Mouse (Mus musculus): ENCODE results near the gene Rsph10b.
A peak's percentile ranks its signal among the peaks of the same experiment; 100 is the strongest.

Rsph10b gene

DNA sequence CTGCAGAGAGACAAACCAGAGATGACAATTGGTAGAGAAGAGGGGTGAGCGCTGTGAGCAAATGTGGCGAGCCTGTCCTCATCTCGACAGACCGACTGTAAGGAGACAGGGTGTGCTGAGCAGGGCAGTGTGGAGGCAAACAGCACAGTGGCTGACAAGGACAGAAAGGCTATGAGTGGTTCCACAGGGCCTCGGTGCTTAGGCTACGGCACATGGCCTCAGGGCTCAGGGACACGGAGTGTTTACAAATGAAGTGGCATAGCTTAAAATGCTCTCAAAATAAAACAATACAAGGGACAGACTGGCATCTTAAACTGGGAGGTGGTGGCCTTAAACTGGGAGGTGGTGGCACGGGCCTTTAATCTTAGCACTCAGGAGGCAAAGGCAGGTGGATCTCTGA, 60.4 kb downstream of the Rsph10b start:
- no peak for DNase-seq (ENCODE audit: low read depth)

DNA sequence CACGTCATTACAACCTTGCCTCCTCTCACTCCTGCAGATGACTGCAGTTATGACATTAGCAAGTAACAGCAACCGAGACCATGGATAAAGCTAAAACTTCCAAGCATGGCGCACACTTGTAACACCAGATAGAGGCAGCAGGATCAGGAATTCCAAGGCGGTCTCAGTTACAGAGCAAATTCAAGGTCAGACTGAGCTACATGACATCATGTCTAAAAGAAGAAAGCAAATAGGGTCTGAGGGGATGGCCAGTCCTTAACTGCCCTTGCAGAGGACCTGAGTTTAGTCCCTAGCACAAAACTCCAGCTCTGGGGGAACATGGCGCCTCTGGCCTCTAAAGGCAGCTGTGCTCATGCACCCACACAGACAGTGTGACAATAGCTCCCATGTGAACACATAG, 61.0 kb downstream of the Rsph10b start:
- no peak for DNase-seq (ENCODE audit: low read depth)

DNA sequence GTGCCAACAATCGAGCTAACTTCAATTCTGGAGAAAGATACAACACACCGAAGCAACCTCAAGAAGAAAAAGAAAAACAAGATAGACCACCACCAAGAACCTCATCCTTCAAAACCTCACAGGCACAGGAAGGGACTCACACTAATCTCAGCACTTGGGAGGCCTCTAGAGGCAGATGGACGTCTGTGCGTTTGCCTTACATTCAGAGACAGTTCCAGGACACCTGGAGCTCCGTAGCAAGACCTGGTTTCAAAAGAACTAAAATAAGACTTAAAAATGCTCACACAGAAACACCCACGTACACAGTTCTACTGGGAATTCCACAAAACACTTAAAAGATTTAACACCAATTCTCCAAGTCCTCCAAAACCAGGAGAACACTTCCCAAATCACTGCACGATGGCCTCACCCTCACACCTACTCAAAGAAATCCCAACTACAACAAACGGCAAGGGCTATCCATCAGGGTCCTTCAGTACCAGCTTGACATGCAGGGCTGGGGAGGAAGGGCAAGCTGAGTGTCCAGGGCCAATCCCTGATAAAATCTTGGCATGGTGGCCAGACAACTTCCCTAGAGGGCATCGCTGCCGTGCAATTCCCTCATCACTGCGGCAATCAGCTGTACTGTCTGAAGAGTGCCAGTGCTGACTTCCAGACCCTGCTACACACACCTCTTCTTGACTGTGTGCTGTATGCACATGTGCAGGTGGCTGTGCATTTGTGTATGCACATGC, 62.0 kb downstream of the Rsph10b start:
- no peak for DNase-seq (ENCODE audit: low read depth)

DNA sequence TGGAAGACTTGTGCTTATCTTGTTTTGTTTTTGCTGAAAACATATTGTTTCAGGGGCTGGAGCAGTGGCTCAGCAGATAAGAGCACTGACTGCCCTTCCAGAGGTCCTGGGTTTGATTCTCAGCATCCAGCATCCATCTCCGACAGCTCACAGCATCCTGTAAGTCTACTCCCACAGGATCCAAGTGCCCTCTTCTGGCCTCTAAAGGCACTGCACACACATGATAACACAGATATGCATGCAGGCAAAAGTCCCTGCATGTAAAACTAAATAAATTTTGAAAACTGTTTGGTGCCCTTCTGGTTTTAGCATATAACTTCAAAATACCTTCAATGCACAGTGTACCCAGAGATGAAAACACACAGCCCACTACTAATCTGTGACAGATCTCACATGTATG, 66.6 kb downstream of the Rsph10b start:
- DNase-seq (ENCODE audit: low read depth) = peak; percentile 20

DNA sequence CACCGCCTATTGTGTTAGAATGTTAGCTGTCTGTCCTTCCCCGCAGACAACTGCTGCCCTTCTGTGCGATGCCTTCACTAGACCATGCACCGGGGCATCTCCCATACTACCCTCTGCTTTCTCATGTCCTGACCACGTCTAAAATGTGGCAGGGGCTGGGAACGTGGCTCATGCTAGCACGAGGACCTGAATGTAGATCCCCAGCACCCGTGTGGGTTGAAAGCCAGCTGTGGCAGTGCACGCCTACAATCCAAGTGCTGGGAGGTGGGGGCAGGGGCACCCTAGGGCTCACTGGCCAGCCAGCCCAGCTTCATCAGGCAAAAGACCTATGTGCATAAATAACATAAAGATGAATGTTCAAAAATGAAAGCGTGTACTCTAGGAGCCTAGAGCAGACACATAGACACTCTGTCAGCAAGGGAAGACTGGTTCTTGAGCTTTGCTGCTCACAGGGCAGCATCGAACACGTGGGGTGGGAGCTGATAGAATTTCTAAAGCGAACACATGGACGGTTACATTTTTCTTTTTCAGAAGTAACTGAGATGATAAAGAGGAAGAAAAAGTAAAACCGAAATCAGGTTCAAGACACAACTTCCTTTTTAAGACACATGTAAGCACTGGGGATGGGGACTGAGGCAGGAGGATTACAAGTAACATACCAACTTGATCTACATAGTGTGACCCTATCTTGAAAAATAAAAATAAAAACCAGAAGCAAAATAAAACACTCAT, 69.8 kb downstream of the Rsph10b start:
- no peak for DNase-seq (ENCODE audit: low read depth)

DNA sequence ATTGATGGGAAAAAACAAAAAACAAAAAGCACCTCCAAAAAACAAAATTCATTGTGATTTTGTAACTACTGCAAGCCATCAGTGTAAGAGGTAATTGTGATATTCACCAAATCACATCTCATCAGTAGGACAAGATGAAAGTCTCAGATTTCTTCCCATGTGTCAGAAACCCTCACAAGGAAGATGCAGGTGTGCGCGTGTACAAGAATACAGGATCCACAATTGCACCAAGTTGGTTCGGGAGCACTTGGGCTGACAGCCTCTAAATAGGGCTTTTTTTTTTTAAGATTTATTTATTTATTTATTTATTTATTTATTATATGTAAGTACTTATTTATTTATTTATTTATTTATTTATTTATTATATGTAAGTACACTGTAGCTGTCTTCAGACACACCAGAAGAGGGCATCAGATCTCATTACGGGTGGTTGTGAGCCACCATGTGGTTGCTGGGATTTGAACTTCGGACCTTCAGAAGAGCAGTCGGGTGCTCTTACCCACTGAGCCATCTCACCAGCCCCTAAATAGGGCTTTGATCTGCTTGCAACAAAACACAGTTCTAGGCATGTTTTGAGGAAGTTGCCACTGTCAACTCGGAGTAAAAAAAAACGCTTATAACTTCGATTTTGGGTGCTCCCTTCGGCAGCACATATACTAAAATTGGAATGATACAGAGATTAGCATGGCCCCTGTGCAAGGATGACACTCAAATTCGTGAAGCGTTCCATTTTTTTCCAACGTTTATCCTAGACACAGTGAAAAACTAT, 80.7 kb downstream of the Rsph10b start:
- peak; percentile 39 for DNase-seq (ENCODE audit: low read depth)

DNA sequence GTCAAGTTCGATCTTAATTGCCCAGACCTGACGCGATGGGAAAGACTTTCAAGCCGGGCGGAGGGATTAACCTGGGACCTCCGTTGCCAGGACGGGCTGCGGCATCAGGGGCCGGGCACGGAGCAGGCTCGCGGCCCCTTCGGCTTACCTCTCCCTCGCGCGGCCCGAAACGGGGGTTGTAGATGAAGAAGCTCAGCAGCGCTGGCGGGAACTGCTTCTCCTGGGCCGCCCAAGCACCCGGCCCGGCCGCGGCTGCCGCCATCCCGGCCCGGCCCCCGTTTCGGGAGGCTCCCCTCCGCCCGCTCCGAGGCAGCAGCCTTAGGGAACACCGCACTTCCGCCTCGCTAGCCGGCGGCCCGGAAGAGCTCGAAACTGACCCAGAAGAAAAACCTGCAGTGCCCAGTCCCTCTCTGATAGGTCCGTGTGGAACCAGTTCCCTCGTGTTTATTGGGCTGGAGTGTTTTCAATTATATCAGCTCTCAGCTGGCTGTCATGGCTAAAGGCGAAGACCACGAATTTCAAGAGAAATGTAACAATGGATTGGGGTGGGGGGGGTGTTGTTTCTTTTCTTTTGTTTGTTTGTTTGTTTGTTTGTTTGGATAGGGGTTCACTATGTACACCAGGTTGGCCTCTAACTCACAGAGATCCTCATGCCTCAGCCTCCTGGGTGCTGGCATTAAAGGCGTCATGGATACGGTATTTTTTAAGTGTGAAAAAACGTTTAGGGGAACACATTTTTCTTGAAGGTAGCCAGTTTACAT, 81.9 kb downstream of the Rsph10b start, which contains the start of gene Ccz1:
Gene Ccz1 (minus strand): TSS at position 327 of the 761 bp plus-strand sequence.
- DNase-seq (ENCODE audit: low read depth) = peak; percentile 89

DNA sequence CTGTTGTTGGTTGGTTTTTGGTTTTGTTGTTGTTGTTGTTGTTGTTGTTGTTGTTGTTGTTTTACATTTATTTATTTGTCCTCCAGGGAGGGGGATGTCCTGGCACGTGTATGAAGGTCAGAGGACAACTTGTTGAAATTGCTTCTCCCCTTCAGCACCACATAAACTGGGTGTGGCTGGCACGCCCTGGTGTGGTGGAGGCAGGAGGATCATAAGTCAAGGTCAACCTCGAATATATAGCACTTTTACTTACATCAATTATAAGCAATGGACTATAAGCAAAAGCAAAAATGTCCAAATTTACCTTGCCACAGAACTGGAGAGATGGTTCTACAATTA, 82.4 kb downstream of the Rsph10b start:
- DNase-seq (ENCODE audit: low read depth) = no peak

DNA sequence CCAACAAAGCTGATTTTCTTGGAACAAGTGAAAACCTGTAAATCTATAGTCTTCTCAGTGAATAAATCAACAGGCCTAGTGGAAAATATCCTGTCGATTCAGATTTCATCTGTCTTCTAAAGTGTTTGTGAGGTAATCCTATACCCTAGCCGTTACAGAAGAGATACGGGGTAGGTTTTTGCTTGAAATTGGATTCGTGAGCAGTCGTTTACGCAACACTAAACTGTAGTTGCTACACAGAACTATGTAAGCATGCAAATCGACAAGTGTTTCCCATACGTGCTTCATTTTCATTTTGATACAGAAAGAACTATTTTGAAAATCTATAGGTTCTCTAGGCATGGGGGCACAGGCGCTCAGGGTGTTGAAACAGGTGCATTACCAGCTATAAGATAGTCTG, 83.0 kb downstream of the Rsph10b start:
- DNase-seq (ENCODE audit: low read depth) = no peak

DNA sequence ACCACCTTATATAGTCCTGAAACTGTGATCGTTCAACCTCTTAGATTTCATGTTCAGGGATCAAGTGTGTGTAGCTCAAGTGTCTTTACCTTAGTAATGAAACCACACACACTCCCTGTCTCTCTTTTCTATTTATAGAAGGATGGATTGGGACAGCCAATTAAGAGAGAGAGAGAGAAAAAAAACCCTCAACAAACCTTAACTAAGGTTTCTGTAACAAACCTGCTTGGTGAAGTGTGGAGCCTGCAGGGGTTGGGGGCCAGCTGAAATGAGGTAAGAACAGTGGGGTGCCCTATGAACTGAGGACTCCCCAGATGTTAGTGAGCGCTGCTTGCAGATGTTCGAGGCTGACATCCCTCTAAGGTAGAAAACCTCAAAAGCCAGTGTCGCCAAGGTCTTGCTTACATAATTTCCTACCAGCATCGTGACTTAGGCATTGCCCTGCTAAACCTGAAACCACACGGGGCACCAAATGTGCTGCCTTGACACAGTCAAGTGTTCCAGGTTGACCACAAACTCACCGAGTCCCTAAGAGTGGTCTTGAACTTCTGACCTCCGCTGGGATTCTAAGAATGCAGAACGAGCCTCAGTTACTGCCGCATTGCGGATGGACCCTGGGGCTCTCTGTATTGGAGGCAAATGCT, 93.9 kb downstream of the Rsph10b start, which contains the start of gene Ocm:
Gene Ocm (minus strand): TSS at position 51 of the 644 bp plus-strand sequence.
- no peak for DNase-seq (ENCODE audit: low read depth)

DNA sequence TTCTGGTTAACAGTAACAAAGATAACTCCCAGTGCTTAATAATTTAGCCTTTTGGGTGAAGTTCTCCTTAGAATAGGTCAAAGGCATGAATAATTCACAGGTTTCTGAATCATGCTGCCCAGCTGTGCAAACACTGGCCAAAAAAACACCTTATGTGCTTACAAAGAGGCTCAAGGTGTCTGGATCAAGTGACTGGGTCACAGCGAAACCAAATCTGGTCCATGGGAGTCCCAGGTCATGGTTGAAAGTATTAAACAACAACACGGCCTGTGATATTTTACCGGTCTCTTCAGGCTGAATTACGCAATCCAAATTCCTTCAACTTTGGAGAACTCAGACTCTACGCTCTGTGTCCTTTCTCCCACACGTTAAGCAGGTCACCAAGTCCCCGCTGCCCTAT, 99.7 kb downstream of the Rsph10b start:
- DNase-seq (ENCODE audit: low read depth) = no peak

DNA sequence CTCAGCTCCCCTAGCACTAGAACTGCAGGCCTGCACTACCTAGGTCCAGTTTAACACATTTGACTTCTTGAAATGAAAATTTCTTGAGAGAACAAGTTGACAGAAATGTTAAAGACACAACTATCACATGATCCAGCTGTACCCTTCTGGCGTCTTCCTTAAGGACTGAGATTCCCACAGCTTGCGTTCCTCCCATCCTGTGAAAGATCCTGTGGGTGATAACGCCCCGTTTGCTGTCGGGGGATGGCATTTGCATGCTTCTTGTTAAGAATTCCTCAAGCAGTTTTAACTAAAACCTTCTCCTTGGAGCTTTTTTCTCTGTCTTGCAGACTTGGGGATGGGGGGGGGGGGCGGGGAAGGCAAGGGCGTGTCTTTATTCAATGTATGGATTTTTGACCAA, 101.7 kb downstream of the Rsph10b start:
- DNase-seq (ENCODE audit: low read depth) = no peak
